Mouse (Mus musculus) intestine, embryonic 14.5 days (tissue): Measurements from ENCODE around the gene Gadd45gip1. TPM values are rescaled to one million over a fixed set of nuclear protein-coding genes. Genes with fewer than 3 reads are reported as not detected.

ENCODE experiments used
- ATAC-seq: fragments of 200-750 bp; cut with Nextera tagmentation; replicated peaks from 2 replicates; pipeline ENCODE4 v1.8.0; 2017; ENCODE audit warnings: low read depth, moderate number of reproducible peaks, moderate TSS enrichment, moderate library complexity; ENCODE audit not compliant: low FRiP score, low TSS enrichment
- DNase-seq: peaks from one replicate; pipeline ENCODE4 v3.0.0-alpha.2; 2018; ENCODE audit warnings: low spot score
- H3K27ac ChIP-seq: fragments of 300-500 bp; sonication (generic); 2 replicates; pipeline ENCODE4 v1.5.1; 2014; ENCODE audit warnings: low read depth, mild to moderate bottlenecking, control low read depth
- H3K27me3 ChIP-seq: fragments of 300-500 bp; sonication (generic); replicated peaks from 2 replicates; pipeline ENCODE4 v1.6.1; 2014; ENCODE audit warnings: low read length, control low read depth; ENCODE audit not compliant: control insufficient read depth, insufficient read depth
- H3K36me3 ChIP-seq: fragments of 300-500 bp; sonication (generic); 2 replicates; pipeline ENCODE4 v1.6.1; 2014; ENCODE audit warnings: low read length, control low read depth; ENCODE audit not compliant: control insufficient read depth, insufficient read depth
- H3K4me1 ChIP-seq: fragments of 300-500 bp; sonication (generic); replicated peaks from 2 replicates; pipeline ENCODE4 v1.6.1; 2014; ENCODE audit warnings: low read length, control low read depth, mixed read lengths; ENCODE audit not compliant: control insufficient read depth, insufficient read depth
- H3K4me2 ChIP-seq: fragments of 300-500 bp; sonication (generic); 2 replicates; pipeline ENCODE4 v1.6.1; 2014; ENCODE audit warnings: low read length
- H3K4me3 ChIP-seq: fragments of 300-500 bp; sonication (generic); 2 replicates; pipeline ENCODE4 v1.5.1; 2014; ENCODE audit warnings: low read depth, low read length, control low read depth, mixed read lengths
- H3K9ac ChIP-seq: fragments of 300-500 bp; sonication (generic); 2 replicates; pipeline ENCODE4 v1.6.1; 2014; ENCODE audit warnings: mild to moderate bottlenecking, low read length
- H3K9me3 ChIP-seq: fragments of 300-500 bp; sonication (generic); 2 replicates; pipeline ENCODE4 v1.6.1; 2016; ENCODE audit warnings: low read length, control low read depth; ENCODE audit not compliant: control insufficient read depth
- WGBS: fragments of 180-500 bp; shearing (Covaris S2); extraction: QIAGEN DNeasy Blood & Tissue Kit; methylation state at CpG from one replicate; pipeline ENCODE4 v1.1.7; 2014; 5-methylcytosine and 5-hydroxymethylcytosine counted together
- polyA plus RNA-seq: library from polyadenylated mRNA; unstranded; fragments of >200 nt; fragmentation: Nextera tagmentation; extraction: Ambion mirVana; gene quantifications from 2 replicates; pipeline ENCODE4 v1.2.1, GENCODE M21; 2014

Gene Gadd45gip1
- polyA plus RNA-seq, 1 experiment from 2014 or later = 60.8 TPM

- no peaks in the 10 kb centered on the region for H3K9me3 ChIP-seq
- DNase-seq (peak; percentile 99), ATAC-seq (peak; percentile 100)
- H3K4me1 ChIP-seq = peaks cover 33% of the 10 kb centered on the region
- H3K4me2 ChIP-seq = peak within 1 kb of the TSS; percentile 73
- peak within 1 kb of the TSS; percentile 99 for H3K4me3 ChIP-seq
- peaks cover 37% of the 10 kb centered on the region for H3K36me3 ChIP-seq
- H3K9ac ChIP-seq = peak within 1 kb of the TSS; percentile 99
- H3K27ac ChIP-seq = peak within 1 kb of the TSS; percentile 89
- under 1% methylated on average over 55 of the region's 55 CpGs for WGBS
- H3K27me3 ChIP-seq = no peaks in the 10 kb centered on the region
These were observed 15.6 kb downstream of the Gadd45gip1 start, which contains the start of gene Calr for GRCm38 (mm10) chr8:84846722-84847572. Gene Calr, minus strand, starts transcription at chr8:84846934.

GRCm38 (mm10) chr8:84847684-84848435 lies 16.5 kb downstream of the Gadd45gip1 start:
- H3K4me1 ChIP-seq = peaks cover 33% of the 10 kb centered on the region
- H3K9ac ChIP-seq = peak overlapping the region; percentile 80
- peak overlapping the region; percentile 89 for H3K27ac ChIP-seq
- ATAC-seq (no peak), DNase-seq (no peak)
- H3K4me2 ChIP-seq = peak overlapping the region; percentile 73
- peaks cover 28% of the 10 kb centered on the region for H3K36me3 ChIP-seq
- no peaks in the 10 kb centered on the region for H3K9me3 ChIP-seq
- WGBS = 43% methylated on average over 6 of the region's 6 CpGs
- H3K4me3 ChIP-seq = peak overlapping the region; percentile 99
- no peaks in the 10 kb centered on the region for H3K27me3 ChIP-seq

DNA sequence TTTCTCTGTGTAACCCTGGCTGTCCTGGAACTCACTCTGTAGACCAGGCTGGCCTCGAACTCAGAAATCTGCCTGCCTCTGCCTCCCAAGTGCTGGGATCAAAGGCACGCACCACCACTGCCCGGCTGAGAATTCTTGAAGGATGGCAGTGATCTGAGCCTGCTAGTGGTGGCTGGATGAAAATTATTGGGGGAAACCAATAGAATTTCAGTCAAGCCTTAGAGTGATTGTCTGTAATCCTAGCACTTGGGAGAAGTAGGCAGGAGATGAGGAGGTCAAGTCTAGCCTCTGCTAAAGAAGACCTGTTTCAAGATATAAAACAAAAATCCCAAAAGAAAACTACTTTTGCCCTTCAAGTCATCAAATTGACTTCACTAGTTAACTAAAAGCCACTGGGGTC lies 25.1 kb downstream of the Gadd45gip1 start:
- H3K4me1 ChIP-seq = peaks cover 10% of the 10 kb centered on the region
- no peak for DNase-seq
- ATAC-seq = peak; percentile 33; the same call in 1 of the 2 replicates
- WGBS = 89% methylated on average over 3 of the region's 3 CpGs
- H3K4me2 ChIP-seq = no peak overlapping the region
- no peak overlapping the region for H3K9ac ChIP-seq
- peaks cover 24% of the 10 kb centered on the region for H3K36me3 ChIP-seq
- no peak overlapping the region for H3K27ac ChIP-seq
- H3K9me3 ChIP-seq = no peaks in the 10 kb centered on the region
- peak overlapping the region; percentile 99; the same call in 1 of the 2 replicates for H3K4me3 ChIP-seq
- H3K27me3 ChIP-seq = no peaks in the 10 kb centered on the region

DNA sequence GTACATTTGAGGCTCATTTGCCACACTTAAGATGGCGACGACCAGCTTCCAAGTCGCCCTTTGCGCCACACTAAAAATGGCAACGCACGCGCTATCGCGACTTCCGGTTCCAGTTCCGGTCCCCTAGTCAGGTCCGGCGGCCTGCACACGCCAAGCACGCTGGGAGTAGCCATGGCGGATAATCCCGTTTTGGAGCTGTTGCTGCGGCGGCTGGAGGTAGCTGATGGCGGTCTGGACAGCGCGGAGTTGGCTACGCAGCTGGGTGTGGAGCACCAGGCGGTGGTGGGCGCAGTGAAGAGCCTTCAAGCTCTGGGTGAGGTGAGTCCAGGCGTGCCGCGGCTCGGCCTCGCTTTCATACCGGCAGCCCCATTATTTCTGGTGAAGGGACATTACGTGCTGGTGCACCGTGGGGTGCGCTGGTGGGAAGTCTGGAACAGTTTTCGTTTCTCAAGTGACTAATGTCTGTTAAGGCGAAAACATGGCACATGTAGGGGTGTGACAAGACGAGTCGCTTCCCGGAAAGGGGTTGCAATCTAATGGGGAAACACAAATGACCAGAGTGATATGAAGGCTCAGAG lies 25.6 kb downstream of the Gadd45gip1 start, which contains the start of gene Farsa:
Farsa (plus strand) TSS at position 126 of the 578 bp plus-strand sequence.
- Histone ChIP-seq H3K4me1 (peaks cover 10% of the 10 kb centered on the region), H3K9me3 (no peaks in the 10 kb centered on the region), H3K27me3 (no peaks in the 10 kb centered on the region), H3K4me3 (peak within 1 kb of the TSS; percentile 99), H3K27ac (peak within 1 kb of the TSS; percentile 77), H3K9ac (peak within 1 kb of the TSS; percentile 89), H3K4me2 (peak within 1 kb of the TSS; percentile 84), H3K36me3 (peaks cover 29% of the 10 kb centered on the region)
- under 1% methylated on average over 39 of the region's 39 CpGs for WGBS
- DNase-seq = peak; percentile 93
- ATAC-seq = peak; percentile 89

GRCm38 (mm10) chr8:84871376-84872308 lies 40.3 kb downstream of the Gadd45gip1 start, which contains the start of gene Syce2:
Gene Syce2, plus strand, starts transcription at chr8:84872111.
- H3K9me3 ChIP-seq = no peaks in the 10 kb centered on the region
- H3K9ac ChIP-seq = peak within 1 kb of the TSS; percentile 46
- H3K27me3 ChIP-seq = no peaks in the 10 kb centered on the region
- DNase-seq (peak; percentile 92), ATAC-seq (peak; percentile 69)
- peaks cover 26% of the 10 kb centered on the region for H3K36me3 ChIP-seq
- WGBS = 16% methylated on average over 36 of the region's 46 CpGs
- no peak within 1 kb of the TSS for H3K27ac ChIP-seq
- H3K4me1 ChIP-seq = peaks cover 13% of the 10 kb centered on the region
- H3K4me3 ChIP-seq = peak within 1 kb of the TSS; percentile 43
- peak within 1 kb of the TSS; percentile 84 for H3K4me2 ChIP-seq

DNA sequence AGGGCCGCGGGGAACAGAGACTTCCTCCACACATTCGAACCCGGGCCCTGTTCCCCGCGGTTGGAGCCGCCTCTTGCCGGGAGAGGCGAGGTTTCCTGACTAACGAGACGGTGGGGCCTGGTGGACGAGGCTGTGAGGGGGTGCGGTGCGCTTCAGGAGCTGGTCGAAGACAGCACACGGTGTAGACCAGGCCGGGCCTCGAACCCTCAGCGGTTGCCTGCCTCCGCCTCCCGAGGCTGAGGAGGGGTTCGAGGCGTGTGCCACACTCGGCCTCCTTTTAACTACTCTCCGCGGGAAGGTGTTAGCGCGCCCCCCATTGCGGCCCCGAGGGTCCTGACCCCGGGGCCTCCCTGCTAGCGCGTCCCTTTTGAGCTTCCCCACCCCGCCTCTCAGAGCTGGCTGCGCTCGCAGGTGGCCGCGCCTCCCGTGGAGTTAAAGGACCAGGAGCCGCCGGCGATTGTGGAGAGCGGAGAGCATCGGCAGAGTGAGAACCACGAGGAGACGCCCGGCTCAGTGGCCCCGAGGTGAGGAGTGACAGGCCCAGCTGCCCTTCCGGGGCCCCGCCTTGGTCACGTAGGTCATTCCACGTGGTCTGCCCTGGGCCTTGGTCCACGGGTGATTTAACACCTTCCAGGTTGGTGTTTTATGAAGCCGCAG lies 41.1 kb downstream of the Gadd45gip1 start:
- peak overlapping the region; percentile 46 for H3K9ac ChIP-seq
- H3K4me3 ChIP-seq = peak overlapping the region; percentile 43
- no peaks in the 10 kb centered on the region for H3K27me3 ChIP-seq
- DNase-seq (peak; percentile 77), ATAC-seq (peak; percentile 69)
- WGBS = 2% methylated on average over 52 of the region's 54 CpGs
- H3K4me2 ChIP-seq = peak overlapping the region; percentile 84
- no peaks in the 10 kb centered on the region for H3K9me3 ChIP-seq
- H3K27ac ChIP-seq = no peak overlapping the region
- H3K36me3 ChIP-seq = peaks cover 18% of the 10 kb centered on the region
- peaks cover 13% of the 10 kb centered on the region for H3K4me1 ChIP-seq

DNA sequence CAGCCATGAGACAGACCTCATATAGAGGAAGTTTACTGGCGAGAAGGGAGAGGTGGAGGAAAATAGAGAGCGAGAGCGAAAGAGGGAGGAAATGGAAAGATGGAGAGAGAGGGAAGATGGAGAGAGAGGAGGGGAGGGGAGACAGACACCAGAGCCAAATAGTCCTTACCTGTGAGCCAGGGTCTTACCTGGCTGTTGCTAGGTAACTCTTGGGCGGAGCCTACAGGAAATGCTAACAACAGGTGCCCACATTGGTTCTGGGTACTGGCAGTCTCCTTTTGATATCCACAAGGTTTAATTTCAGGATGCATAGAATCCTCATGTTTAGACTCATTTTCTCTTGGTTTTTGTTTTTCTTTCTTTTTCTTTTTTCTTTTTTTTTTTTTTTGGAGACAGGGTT lies 41.7 kb downstream of the Gadd45gip1 start:
- H3K9me3 ChIP-seq = no peaks in the 10 kb centered on the region
- 55% methylated on average over 4 of the region's 4 CpGs for WGBS
- H3K27me3 ChIP-seq = no peaks in the 10 kb centered on the region
- ATAC-seq = no peak
- no peak overlapping the region for H3K27ac ChIP-seq
- H3K4me3 ChIP-seq = peak overlapping the region; percentile 43
- H3K4me1 ChIP-seq = peaks cover 13% of the 10 kb centered on the region
- no peak overlapping the region for H3K9ac ChIP-seq
- H3K36me3 ChIP-seq = peaks cover 12% of the 10 kb centered on the region
- peak overlapping the region; percentile 84 for H3K4me2 ChIP-seq
- no peak for DNase-seq
